Mouse (Mus musculus) 416B (cell line): ENCODE results near the gene Agbl4.

Experiments
- DNase-seq: peaks from one replicate; pipeline ENCODE4 v3.0.0; 2011; ENCODE audit warnings: low read depth

The Agbl4 gene

DNA sequence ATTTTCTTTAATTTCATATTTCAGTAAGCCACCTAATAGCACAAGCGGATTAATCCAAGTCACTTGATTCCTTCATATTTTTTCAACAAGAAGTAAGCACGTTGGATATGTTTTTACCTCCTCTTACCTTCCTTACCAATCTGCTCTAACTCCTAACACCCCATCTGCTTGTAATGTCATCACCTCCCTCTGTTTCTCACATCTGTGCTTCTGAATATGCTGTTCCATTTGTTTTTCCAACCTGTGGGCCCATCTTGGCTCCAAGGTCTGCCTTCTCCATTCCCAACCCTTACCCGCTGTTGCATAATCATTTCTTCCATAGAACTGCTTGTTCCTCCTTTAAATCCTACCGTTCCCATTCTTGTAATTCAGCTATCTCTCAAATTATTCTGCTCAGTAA, 884.4 kb downstream of the Agbl4 start:
- DNase-seq: no peak

DNA sequence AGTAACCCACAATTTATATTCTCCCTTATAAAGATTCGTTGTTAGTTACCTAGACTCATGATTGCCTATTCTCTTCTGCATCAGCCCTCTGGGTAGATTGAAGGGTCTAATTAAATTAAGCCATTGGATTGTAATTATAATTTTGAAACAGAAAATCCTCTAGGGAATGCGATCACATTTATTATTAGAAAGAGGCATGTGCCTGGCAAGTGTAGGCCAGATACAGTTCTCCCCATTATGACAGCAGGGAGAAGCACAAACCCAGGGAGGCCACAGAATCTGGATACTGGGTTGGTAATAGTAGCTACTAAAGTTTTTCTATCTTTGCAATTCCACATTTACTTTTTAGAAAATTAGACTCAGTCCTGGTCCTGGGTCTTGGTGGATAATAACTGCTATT, 887.2 kb downstream of the Agbl4 start:
- no peak for DNase-seq

DNA sequence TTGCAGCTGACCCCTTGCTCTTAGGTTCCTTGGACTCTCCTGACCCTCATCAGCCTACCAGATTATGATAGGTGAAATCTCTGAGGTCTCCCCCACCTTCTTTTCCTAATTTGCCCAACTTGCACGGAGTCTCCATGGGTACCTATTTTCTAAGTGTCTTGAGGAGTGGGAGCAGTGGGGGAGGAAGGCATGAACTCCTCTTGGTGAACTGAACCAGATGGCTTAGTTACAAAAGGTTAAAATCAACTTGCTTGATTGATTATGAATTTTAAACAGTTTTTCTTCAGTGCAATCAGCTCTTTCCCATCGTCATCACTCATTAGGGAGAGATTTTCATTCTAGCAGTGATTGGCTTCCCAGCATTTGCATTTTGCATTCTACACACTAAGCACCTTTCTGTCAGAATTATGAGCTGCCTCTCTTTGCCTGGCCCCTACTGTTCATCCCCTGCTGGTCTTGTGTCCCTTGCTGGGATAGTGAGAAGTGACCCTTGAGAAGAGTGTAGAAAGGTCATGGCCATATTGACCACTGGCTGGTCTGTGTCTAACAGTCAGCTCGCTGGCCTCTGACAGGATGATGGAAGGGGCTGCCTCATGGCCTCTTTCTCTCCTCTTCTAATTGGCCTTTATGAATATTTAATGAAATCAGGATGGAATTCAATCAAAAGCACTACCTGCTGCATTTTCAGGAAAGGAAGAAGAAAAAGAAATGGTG, 897.2 kb downstream of the Agbl4 start:
- DNase-seq: no peak

DNA sequence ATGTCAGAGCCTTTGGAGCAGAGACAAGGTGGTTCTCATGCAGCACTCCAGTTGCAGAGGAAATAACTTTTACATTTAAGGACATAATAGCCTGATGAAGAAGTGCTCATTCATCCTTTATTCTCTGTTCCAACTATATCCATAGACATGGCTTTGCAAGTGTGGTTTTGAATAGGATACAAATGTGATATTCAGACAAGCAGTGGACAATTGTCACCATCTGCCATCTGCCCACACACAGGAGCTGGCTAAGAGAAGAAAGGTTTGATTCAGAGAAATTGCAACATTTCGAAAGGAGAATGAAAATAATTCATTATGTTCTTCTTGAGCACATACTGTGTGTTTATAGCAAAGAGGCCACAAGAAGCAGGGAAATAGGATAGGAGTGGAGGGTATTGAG, 909.1 kb downstream of the Agbl4 start:
- DNase-seq: no peak

- DNase-seq: no peak
These were observed 909.7 kb downstream of the Agbl4 start for GRCm38 (mm10) chr4:111307166-111307565.

DNA sequence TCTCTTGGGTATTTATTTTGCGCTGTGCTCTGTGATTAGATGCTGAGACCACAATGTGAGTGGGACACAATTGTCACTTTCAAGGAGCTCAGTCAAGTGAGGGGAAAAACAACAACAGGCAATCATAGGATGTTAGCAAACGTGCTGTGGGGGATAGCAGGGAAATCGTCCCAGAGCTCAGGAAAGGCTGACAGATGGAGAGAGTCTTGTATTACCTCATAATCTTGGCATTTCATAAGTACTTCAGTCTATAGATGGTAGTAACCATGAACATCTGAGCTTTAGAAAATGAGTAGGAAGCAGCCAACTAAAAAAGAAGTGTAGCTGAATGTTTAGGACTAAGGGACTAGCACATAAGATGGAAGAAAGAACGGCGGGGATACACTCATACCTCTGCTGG, 910.2 kb downstream of the Agbl4 start:
- DNase-seq: no peak

GRCm38 (mm10) chr4:111308572-111309288, 911.3 kb downstream of the Agbl4 start:
- peak; percentile 37 for DNase-seq

DNA sequence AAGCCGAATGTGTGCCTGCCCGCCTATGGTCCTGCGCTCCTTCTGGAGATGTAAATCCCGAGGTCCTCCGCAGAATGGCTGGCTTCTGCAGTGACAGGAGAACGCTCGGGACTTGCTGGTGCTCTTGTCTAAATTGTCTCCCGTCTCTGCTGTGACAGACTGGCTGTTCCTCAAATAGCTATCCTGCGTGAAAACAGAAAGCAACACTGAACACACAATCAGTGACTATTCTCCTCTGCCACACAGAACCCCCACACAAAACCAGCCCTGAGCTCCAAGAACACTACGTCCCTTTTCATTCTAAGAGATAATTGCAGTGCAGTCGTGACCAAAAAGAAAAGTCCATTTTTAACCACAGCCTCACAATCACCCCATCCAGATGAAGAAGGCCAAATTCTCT, 929.6 kb downstream of the Agbl4 start:
- no peak for DNase-seq

GRCm38 (mm10) chr4:111327760-111328373, 930.4 kb downstream of the Agbl4 start:
- peak; percentile 43 for DNase-seq

DNA sequence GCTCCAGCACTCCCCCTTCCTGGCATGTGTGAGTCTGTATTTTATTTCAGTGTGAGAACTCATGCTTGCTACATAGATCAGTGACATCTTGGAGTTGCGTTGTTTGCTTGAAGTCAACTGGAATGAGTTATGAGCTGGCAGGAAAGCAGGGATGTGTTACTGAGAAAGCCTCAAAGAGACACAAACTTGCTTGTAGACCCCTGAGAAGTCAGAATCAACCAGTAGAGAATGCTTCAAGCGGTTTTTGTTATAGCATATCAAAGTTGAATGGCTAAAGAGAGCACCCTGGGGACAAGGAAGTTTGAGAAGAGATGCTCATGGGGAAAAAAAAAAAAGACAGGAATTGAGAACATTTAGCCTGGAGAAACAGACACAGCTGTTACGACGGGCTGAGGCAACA, 932.0 kb downstream of the Agbl4 start:
- no peak for DNase-seq

- no peak for DNase-seq
These were observed 935.4 kb downstream of the Agbl4 start for GRCm38 (mm10) chr4:111332864-111333263.

DNA sequence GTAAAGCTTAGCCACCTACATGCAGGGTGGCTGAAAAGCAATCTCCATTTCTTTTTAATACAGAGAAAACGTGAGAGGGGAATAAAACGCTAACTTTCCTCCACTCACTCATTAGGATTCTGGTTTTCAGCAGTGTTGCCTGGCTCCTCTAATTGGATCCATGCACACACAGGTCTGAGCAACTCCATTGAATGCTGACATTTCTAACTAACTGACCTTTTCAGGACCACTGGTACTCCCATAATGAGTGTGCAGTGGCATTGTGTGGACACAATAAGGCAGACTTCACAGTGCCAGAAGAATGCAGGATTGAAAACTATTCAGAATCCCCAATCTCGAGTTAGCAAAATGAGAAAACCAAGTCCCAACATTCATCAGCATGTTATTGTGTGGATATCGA, 952.5 kb downstream of the Agbl4 start:
- no peak for DNase-seq

GRCm38 (mm10) chr4:111350615-111351525, 953.4 kb downstream of the Agbl4 start:
- DNase-seq: no peak

GRCm38 (mm10) chr4:111356584-111357115, 959.2 kb downstream of the Agbl4 start:
- DNase-seq: no peak

DNA sequence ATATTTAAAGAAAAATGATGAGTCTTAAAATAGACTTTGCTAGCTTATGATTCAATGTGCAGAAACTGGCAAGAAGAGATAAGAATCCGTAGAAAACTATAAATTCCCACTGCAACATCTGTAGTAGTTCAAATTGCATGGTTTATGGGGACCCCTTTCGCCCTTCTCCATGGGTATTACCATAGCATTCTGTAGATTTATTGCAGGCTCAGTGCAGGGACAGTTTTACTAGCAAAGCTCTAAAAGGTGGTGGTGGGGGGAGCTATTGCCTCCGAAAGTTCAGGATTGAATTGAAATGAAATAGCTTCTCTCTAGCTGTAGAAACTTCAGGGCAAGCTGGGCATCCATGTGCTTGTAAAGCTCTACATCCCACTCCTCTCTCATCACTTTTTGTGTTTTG, 959.7 kb downstream of the Agbl4 start:
- DNase-seq: no peak

DNA sequence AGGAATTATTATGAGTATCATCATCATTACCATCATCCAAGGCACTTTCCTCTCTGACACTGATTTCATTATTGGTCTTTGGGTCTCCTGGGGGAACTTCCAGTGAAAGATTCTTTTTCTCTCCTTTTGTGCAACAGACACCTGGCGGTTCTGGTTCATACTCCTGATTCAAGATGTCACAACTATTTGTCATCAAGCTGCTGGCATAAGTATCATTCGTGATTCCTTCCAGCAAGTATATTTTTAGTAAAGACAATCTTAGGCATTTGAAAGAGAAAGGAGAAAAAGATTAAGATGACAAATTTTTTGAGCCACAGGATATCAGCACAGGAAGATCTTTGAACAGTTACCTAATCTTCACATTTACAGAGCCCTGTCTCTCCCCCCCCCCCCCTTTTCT, 966.7 kb downstream of the Agbl4 start:
- no peak for DNase-seq

GRCm38 (mm10) chr4:111367771-111368170, 970.3 kb downstream of the Agbl4 start:
- DNase-seq: no peak

DNA sequence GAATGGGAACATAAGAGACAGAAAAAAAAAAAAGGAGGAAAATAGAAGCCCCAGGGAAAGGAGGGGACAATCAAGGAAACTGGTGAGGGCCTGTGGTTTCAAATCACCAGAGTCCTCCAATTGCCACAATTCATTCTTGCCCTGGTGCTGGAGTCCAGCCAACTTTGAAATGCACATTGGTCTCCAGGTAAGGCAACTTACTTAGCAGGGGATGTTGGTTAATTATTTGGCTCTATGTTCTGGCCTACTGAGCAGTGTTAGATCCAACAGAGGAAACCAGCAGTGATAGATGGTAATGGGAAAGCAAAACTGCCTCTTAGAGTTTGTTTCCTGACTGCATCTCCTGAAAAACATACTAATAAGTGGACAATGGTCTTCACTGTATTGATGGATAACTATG, 979.7 kb downstream of the Agbl4 start:
- DNase-seq: no peak

DNA sequence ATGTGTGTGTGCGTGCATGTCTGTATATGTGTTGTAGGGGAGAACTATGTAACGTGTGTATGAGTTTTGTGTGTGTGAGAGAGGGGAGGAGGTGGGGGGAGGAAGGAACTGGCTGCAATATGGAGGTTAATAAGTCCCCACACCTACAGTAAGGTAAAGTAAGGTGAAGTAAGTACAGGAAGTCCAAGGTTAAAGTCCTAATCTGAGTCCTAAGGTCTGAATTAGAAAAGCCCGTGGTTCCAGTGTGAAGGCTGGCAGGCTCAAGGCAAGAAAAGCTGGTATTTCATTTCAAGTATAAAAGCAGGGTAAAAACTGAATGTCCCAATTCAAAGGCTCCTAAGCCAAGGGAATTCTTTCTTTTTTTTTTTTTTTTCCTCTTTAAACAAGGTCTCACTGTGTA, 980.6 kb downstream of the Agbl4 start:
- DNase-seq: no peak

- no peak for DNase-seq
These were observed 985.6 kb downstream of the Agbl4 start for GRCm38 (mm10) chr4:111383101-111383500.

GRCm38 (mm10) chr4:111390736-111391135, 993.3 kb downstream of the Agbl4 start:
- DNase-seq: no peak

DNA sequence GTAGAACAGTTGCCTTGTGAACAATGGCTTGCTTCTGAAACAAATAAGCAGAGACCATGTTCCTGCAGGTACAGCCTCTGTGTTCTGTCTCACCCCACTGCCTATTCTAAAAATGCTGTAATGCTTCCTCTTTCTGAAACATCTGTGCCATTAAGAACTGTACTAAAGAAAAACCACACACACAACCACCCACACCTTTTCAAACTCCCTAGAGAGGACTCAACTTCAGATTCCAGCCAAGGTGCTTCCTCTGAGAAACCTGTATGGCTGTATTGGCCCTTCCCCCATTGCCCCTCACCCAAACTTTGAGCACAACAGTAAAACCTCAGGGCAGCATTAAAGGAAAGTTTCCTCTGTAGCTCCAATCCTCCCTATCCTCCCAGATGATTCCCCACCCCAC, 1002.3 kb downstream of the Agbl4 start:
- no peak for DNase-seq
